Mouse (Mus musculus): ENCODE results near the gene Aatk. TPM values are rescaled to one million over a fixed set of nuclear protein-coding genes. Genes with fewer than 3 reads are reported as not detected.

Gene Aatk
- total RNA-seq, 2 experiments from 2014 or later, result 3.7 to 9.0 TPM

GRCm38 (mm10) chr11:120005434-120006317 lies 41.3 kb downstream of the Aatk start:
- intact Hi-C loops (cut with DNase I), result no loop called here
- DNase-seq, result no peak

GRCm38 (mm10) chr11:120002634-120003220 lies 44.2 kb downstream of the Aatk start:
- DNase-seq, result no peak
- intact Hi-C loops (cut with DNase I), result no loop called here

DNA sequence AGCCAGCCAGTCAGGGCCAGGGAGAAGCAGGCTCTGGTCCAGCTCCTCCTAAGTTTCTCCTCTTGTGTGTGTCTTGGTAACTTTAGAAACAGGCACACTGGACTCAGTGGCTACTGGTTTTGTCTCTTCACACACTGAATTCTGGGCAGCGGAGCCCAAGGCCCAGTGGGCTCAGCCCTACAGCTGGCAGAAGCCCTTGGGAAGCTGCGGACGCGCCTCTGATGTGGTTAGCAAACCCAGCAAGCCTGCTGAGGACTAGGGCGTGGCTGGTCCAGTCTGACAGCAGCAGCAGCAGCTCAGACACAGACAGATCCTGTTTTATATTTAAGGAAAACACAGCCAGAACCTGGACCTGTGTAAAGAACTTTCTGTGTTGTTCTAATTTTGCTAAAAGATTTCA lies 44.9 kb downstream of the Aatk start:
- intact Hi-C loops (cut with DNase I), result no loop called here
- no peak for DNase-seq

DNA sequence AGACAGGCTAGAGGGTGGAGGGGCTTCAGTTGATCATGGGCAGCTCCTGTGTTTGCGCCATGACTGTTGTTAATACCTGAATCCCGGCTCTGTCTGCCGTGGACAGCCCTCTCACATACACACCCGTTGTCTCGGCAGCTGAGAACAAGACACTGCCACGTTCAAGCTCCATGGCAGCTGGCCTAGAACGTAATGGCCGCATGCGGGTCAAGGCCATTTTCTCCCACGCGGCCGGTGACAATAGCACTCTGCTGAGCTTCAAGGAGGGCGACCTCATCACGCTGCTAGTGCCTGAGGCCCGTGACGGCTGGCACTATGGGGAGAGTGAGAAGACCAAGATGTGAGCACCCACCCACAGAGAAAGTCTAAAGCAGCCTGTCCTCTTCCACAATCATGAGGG lies 49.6 kb downstream of the Aatk start:
- DNase-seq, result no peak
- intact Hi-C loops (cut with DNase I), result no loop called here

DNA sequence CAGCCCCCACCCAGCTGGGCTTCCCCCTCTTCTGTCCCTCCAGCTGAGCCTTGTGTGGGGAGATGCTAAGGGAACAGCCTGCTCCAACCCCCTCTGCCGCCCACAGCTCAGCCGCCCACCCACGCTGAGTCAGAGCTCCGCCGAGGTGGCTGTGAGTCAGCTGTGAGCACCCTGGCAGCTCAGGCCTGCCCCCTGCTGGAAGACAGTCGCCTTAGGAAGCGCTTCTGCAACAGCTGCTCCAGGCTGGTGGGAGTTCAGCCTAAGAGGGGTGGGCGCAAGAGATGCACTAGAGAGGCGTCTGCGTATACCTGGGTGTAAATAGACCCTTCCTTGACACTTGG lies 55.7 kb downstream of the Aatk start:
- intact Hi-C loops (cut with DNase I), result loop anchor here (1.0 to 5.0 kb wide), 3 partner anchors 56 to 489 kb away; no protein-coding TSS in a partner anchor

GRCm38 (mm10) chr11:119990658-119991337 lies 56.2 kb downstream of the Aatk start:
- intact Hi-C loops (cut with DNase I), result loop anchor here (1.0 to 5.0 kb wide), 3 partner anchors 55 to 488 kb away; no protein-coding TSS in a partner anchor

More for the DNA sequence above, 55.7 kb downstream of the Aatk start:
- DNase-seq, result peak; percentile 93 to 97

GRCm38 (mm10) chr11:119989115-119989564 lies 57.8 kb downstream of the Aatk start:
- intact Hi-C loops (cut with DNase I), result no loop called here
- DNase-seq, result peak; percentile 36 to 54

More at GRCm38 (mm10) chr11:119990658-119991337, 56.2 kb downstream of the Aatk start:
- no peak for DNase-seq

GRCm38 (mm10) chr11:119988391-119988790 lies 58.6 kb downstream of the Aatk start:
- peak in 1 of 2 experiments; percentile 29 for DNase-seq
- intact Hi-C loops (cut with DNase I), result no loop called here

DNA sequence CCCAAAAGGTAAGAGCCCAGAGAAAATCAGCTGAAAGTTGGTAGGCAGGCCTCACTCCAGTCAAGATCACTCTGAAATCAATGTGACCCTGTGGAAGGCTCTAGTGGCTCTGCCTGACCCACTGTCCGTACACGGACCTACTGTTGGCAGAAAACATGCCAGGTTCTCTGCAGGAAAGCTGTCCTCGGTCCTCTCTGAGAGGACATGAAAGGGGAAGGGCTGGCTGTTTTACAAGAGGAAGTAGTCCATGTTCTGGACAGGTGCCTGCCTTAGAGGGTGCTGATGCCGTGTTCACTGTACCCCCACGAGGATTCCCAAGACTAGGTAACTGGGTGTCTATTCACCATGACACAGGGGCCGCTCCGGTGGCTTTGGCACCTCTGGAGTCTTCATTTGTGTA lies 59.1 kb downstream of the Aatk start:
- no peak for DNase-seq
- intact Hi-C loops (cut with DNase I), result no loop called here

DNA sequence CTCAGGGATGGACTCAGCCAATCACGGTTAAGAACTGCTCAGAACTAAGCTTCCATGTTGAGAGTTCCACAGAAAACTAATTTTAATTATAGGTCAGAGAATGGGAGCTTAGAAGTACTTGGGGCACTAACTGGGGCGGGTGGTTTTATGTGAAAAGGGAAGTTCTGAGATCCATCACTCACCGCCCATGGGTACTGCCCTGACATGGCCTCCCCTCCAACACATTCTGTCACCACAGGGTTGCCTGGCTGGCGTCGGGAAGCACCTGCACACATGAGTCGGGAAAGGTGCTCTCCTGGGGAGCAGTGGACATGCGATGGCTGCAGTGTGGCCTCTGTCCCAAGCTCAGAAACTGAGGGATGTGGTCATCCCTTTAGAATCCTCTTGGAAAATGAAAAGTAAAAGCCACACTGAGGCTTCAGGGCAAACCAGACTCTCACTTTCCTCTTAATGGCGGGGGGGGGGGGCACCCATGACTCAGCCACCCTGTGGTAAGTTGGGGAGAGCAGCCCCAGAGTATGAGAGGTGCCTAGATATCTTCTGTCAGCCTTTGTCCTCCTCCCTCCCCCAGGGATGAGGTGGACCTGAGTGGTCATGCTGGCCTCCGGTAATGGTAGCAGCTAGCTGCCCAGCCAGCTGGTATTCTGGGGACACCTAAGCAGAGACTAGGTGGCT lies 60.1 kb downstream of the Aatk start:
- DNase-seq, result no peak

GRCm38 (mm10) chr11:119983151-119983550 lies 63.8 kb downstream of the Aatk start:
- no peak for DNase-seq
- intact Hi-C loops (cut with DNase I), result no loop called here

More for the DNA sequence above, 60.1 kb downstream of the Aatk start:
- intact Hi-C loops (cut with DNase I), result no loop called here

DNA sequence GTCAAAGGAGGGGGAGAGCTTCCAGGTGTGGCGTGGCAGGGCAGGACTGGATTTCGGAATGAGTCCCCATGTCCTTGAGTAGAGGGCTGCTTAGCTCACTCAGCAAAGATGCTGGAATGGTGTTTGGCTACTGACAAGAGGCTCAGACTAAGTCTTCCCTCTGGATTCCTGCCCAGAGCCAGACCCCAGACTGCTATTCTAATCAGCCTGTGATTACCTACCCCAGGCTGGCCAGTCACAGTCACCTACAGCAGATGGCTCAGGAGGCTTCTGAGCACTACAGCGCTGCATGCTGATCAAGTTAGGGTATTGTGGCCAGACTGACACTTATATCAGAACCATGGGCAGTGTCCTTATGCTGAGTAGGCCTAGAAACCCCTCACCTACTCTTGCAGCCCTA lies 64.7 kb downstream of the Aatk start:
- intact Hi-C loops (cut with DNase I), result no loop called here
- no peak for DNase-seq

DNA sequence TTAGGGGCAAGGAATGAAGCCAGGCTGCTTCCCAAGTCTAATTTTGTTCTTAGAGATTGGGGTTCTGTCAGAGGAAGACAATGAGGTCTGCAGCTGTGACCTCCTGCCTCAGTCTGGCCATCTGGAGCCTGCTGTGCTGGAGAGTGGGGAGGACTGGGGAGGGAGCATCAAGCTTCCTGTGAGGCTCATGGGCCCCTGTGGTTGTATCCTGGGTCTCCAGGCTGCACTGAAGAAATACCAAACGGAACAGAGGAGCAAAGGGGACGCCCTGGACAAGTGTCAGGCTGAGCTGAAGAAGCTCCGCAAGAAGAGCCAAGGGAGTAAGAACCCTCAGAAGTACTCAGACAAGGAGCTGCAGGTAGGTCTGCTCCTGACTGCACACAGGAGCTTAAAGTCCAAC lies 65.2 kb downstream of the Aatk start:
- DNase-seq, result no peak
- intact Hi-C loops (cut with DNase I), result loop anchor here (2.0 kb wide), 1 partner anchor 31 kb away; no protein-coding TSS in a partner anchor

DNA sequence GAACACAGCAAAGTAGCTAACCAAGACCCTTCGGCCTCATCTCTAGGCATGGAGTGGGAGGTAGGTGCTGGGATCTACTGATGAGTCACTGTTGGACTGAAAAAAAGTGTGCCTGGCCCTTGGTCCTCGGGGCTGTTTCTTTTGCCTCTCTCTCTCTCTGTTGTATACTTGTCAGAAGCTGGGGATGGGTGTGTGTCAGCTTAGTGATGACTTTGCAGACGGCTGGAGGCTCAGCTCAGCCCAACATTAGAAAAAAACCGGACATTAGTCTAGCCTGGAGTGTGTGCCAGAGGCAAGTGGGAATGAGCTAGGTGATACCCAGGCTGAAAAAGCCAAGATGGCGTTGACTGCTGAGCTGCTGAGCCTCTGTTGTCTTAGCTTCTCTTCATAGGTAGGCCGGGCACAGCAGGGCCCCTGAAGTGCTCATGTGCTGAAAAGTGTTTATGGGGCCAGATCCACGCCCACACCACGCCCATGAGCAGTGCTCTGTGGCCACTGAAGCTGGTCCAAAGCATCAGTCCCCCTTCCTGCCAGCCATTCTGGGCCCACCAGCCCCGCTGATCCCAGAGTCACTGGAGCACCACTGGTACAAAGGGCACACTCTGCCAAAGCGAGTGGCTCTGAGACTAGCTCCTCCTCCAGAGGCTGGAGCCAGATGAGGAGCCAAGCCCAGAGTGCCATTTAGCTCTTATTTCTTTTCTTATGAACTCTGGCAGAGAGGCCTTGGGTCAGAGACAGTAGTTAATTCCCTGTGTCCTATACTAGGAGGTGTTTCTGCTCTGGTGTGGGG lies 67.2 kb downstream of the Aatk start:
- no peak for DNase-seq
- intact Hi-C loops (cut with DNase I), result loop anchor here (2.0 kb wide), 1 partner anchor 29 kb away; no protein-coding TSS in a partner anchor

GRCm38 (mm10) chr11:119978701-119979100 lies 68.3 kb downstream of the Aatk start:
- DNase-seq, result no peak
- intact Hi-C loops (cut with DNase I), result no loop called here

- intact Hi-C loops (cut with DNase I), result no loop called here
- no peak for DNase-seq
These were observed 71.0 kb downstream of the Aatk start for GRCm38 (mm10) chr11:119975739-119976501.

DNA sequence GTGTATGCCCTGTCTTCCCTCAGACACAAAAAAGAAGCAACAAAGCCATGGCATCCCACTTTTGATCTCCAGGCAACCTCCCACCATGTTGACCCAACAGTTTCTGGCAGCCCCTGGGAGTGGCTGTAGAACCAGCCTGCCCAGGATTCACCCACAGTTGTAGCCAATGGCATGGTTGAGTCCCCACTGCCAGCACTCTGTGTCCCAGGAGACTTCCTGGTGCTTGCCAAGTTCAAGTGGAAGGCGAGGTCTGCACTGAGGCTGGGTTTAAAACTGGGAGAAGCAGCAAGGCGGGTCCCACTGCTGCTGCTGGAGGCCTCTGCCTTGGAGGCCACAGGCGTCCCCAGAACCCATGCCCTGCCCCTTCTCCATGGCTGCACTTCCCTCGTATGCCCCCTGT lies 73.2 kb downstream of the Aatk start:
- DNase-seq, result peak in 1 of 2 experiments; percentile 28
- intact Hi-C loops (cut with DNase I), result no loop called here

DNA sequence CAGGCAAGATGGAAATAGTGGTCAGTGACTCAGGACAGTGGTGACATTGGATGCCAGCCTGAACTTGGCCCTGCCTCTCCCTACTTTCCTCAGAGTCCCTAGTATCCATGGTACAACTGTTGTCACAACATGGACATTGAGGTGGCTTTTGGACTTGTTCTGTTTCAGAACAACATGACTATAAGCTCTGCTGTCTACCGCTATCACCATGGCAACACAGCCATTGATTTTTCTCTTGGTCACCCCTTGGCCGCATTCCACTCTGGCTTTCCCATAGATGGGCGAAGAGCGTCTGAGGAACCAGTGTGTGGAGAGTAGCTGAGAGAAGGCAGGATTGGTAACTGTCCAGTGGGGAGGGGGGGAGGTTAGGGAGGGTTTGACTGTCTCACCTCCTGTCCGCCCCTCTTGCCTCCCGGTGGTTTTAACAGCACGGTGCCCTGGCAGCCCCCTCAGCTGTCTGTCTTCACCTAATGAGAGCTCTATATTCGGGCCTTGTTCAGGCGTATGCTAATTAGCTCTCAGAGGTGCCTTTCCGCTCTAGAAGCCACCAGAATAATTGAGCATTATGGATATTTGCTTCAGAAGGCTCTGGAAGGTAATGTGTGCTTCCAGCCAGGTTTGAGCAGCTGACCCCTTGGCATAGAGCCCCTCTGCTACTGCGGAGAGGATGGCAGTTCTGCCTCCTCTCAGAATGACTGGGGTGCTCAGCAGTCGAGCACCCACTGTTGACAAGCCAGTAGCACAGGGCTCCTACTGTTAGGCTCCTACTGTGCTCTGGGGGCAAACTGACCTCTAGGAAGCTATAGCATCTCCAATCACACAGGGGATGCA lies 76.7 kb downstream of the Aatk start:
- intact Hi-C loops (cut with DNase I), result no loop called here
- DNase-seq, result no peak
